Mouse (Mus musculus): ENCODE data around the gene Oxsr1. TPM values are rescaled to one million over a fixed set of nuclear protein-coding genes. Genes with fewer than 3 reads are reported as not detected.

The Oxsr1 gene
- total RNA-seq, 2 experiments from 2014 or later = 30.7 to 35.3 TPM

DNA sequence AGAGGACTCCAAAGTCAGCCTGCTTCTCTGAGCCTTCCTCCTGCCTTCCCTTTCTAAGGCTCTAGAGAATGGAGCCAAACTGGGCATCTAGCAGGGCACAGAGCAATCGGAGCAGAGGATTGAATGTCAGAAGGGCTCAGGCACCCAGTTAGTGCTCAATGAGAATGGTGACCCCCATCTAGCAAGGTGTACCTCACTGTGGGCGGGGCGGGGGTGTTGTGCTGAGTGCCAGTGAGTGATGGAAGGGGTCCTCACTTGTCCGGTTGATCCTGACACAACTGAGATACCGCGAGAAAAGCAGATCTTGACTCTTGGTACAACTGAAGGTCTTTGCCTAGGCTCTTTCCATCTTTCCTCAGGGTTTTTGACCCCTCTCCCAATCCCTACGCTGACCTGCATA is 16.9 kb upstream of the Oxsr1 start:
- DNase-seq (ENCODE audit: low spot score in 2 of 2) = no peak

DNA sequence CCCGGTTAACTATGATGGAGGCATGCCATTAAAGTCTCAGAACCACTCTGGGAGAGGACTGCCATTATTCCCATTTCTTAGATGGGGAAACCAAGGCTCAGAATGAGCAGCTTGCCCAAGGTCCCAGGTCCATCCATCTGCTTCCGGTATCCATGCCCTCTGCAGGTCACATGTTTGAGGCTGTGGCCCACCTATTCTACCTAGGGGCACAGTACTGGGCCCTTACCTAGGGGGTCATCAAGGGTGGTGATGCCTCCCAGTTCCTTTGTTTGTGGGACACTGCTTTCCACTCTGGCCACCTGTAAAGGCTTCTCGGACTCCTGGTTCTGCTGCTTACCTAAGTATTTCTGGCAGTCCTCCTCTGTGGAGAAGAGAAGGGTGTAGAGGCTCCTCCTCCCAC is 16.1 kb upstream of the Oxsr1 start:
- DNase-seq (ENCODE audit: low spot score in 2 of 2) = no peak

DNA sequence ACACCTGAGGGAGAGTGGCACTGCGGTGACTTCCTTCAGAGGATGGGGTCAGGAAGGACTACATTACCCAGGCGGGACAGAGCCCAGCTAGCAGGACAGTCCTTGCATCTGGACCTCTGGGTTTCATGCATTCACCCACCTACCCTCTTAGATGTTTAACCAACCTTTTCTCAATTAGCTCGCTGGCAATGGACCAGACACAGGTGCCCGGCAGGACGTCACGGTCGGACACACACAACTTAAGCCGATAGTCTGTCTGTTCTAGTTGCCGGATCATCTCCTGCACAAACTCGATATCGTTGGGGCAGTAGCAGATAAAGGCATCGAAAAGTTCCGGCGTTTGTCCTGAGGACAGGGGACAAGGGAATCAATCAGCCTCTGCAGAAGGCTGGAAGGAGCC is 15.6 kb upstream of the Oxsr1 start:
- no peak for DNase-seq (ENCODE audit: low spot score in 2 of 2)

DNA sequence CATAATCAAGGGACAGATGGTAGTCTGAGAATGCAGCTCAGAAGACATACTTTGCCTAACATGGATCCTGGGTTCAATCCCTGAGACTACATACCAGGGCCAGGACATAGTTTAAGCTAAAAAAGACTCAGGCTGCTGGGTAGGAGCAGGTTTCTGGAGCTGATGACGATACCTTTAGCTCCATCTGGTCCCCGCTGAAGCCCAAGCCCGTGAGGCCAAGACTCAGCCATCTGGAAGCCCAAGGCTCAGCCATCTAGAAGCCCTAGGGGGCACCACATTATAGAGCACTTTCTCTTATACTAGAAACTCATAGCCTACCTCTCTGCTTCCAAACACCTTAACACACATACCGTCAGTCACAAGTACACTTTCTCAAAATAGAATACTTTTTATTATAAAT is 13.3 kb upstream of the Oxsr1 start:
- DNase-seq (ENCODE audit: low spot score in 2 of 2) = no peak

DNA sequence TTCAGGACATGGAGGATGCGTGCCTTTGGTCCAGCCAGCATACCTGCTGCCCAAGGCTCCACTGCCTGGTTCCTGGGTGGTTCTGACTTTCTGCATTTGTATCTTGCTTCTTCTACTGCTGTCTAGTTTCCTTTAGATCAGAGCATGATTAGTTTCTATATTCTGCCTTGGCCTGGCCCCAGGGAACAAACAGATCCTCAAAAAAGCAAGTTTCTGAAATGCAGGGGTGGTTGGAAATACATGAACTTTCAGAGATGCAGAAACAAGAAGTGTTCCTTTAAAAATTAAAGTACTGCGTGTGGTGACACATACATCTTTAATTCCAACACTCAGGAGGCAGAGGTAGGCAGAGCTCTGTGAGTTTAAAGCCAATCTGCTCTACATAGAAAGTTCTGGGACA is 12.6 kb upstream of the Oxsr1 start:
- no peak for DNase-seq (ENCODE audit: low spot score in 2 of 2)

DNA sequence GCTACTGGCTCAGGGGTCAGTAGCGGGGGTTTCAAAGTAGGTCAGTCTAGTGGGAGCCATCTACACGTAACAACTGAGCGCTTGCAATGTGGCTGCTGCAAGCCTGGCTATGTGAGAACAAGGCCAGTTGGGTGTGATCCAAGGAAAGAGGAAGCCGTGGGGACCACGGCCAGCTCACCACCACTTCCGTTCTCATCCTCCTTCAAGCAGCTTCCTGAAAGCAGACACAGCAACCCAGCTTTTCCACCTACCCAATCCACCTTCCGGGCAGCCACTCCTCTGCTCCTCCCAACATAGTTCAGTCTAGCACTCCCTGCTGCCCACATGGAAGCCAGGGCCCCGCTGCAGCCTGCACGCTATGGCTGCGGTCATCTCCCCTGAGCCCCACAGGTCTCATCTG is 12.1 kb upstream of the Oxsr1 start:
- DNase-seq (ENCODE audit: low spot score in 2 of 2) = no peak

DNA sequence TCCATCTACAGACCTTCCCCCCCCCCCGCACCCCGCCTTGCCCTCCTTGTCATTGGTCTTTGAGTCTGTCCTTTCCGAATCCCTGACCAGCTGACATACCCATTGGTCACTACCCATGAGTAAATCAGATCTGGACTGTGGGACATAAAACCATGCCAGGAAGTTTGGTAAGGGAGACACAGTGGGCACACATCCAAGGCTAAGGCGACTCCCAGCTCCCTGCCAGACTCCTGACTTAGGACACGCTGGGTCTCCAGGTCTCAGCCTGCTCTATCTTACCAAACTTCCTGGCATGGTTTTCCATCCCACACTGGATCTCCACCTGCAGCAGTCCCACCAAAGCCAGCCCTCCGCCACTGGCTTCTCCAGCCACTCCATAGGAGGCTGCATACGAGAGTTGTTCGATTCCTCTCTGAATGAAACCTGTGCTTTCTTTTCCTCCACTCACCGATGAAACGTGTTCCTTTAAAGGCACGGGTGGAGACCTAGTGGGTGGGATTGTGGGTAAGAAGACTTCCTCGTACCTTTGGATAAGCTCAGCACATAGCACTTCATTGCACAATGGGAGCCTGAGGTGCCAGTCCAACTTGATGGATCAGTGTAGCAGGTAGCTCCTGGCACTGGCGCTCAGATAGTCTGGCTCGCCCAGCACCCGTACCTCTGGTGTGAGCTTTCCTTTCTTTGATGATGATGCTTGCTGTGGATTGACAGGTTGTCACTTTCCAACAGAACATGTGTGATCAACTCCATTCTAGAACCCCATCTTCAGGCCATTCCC is 8.1 kb upstream of the Oxsr1 start:
- DNase-seq (ENCODE audit: low spot score in 2 of 2) = no peak

DNA sequence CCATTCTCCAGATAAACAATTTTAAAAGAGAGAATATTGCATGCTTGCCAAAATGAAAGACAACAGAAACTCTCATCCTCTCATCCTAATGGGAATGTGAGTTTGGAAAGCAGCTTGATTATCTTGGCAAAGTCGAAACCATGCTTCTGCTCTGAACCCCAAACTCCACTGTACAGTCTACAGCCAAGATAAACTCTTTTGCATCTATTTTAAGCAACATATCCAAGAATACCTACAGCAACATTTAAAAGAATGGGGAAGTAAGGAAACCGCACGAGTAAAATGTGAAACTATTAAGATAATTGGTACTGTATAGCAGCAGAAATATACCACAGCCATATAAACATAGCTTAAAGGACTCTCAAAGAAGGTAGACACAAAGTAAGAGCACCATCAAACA is 6.3 kb upstream of the Oxsr1 start:
- DNase-seq (ENCODE audit: low spot score in 2 of 2) = no peak

DNA sequence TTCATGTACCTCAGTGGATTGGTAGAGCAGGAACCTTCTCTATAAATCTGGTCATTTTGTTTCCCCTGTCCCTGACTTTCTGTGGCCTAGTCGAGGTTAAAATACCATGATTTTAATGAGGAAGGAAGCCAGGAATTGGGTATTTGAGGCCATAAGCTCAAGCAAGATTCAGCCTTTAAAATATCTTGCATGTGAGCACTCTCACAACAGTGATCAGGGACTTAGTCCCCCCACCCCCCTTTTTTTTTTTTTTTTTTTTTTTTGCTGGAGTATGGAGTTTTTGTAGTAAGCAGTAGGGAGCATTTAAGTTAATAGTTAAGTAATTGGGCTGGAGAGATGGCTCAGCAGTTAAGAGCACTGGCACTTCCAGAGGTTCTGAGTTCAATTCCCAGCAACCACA is 1.9 kb upstream of the Oxsr1 start:
- no peak for DNase-seq (ENCODE audit: low spot score in 2 of 2)

DNA sequence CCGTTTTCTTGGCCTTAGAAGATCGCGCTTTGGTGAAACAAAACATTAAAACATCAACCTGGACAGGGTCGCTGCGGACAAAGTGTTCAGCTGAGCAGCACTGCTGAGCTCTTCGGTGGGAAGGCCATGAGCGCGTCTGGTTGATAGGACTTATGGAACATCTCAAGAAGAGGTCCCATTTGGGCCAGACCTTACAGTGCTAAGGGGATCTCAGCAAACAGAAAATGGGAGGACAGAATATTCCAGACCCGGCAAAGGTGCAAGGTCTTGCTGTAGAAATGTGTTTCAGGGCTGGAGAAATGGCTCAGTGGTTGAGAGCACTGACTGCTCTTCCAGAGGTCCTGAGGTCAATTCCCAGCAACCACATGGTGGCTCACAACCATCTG is 1.0 kb upstream of the Oxsr1 start:
- DNase-seq (ENCODE audit: low spot score in 2 of 2) = no peak

DNA sequence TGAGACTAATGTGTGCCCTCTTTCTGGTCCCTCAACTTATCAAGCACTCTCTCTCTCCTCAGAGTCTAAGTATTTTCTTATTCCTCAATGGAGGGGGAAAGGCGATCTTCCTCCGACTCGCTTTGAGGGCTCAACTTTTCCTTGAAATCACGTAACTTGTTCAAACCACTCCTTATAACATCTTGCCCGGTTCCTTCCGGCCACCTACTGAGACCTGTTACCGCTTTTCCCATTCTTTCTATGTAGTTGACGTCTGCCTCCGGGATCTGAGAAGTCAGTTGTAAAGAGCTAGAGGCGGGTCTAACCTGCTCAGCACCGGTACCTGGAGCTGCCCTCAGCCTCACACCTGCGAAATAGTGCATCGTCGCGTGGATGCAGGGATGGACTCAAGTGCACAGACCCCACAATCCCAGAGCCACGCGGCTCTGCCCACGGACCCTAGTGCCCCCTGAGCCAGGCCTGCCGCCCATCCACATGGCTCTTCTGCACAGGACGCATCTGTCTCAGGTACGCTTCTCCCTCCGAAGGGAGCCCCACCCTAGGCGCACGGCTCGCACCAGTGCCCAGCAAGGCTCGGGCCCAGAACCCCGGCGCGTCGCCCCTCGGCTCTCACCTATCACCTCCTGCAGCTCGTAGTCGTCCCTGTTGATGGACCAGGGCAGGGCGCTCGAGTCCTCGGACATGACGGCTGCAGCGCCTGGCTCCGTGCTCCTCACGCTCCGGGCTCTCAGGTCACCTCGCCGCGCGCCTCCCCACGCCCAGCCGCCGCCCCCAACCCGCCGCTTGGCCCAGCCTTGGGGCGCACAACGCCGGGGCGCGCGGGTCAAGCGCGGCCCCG is 616 bp downstream of the Oxsr1 start:
- DNase-seq (ENCODE audit: low spot score in 2 of 2) = no peak

DNA sequence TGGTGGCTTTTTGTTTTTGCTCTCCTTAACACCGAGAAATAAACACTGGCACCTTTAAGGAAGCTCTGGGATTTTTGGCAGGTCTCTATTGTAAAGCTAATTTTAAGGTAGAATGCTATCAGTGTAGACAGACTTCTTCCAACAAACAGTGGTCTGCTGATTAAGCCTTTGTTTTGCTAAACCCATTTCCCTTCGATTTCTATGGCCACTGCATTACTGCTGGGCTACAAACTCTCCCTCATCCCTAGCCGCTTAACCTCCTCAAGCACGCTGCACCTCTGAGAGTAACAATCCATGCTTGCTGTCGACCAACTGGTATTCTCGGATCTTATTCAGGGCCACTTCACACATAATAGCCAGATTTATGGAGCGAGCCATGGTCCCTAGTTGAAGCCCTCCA is 1.3 kb downstream of the Oxsr1 start:
- DNase-seq (ENCODE audit: low spot score in 2 of 2) = no peak

DNA sequence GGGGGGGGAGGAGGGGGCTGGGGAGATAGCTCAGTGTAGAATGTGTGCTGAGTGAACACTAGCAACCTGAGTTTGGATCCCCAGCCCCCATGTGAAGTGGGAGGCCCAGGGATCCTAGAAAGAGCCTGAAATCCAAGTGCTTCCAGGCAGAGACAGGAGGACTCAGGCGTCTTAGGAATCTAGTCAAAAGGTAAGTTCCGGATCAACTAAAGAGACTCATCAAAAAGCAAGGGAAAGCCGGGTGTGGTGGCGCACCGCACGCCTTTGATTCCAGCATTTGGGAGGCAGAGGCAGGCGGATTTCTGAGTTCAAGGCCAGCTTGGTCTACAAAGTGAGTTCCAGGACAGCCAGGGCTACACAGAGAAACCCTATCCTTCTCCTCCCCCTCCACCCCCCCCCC is 1.8 kb downstream of the Oxsr1 start:
- DNase-seq (ENCODE audit: low spot score in 2 of 2) = no peak

DNA sequence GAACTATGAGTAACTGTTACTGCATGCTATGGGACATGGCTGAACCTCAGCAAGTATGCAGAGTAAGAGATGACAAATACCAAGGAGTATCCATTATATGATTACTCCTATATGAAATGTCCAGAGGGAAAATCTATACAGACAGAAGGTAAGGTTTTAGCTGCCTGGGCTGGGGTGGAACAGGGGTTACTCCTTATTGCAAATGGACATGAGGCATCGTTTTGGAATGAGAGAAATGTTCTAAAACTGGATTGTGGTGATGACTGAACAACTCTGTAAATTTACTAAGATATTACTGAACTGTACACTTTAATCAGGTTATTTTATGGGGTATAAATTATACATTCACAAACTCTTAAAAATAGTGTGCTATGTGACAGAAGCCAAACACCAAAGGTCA is 3.3 kb downstream of the Oxsr1 start:
- no peak for DNase-seq (ENCODE audit: low spot score in 2 of 2)

DNA sequence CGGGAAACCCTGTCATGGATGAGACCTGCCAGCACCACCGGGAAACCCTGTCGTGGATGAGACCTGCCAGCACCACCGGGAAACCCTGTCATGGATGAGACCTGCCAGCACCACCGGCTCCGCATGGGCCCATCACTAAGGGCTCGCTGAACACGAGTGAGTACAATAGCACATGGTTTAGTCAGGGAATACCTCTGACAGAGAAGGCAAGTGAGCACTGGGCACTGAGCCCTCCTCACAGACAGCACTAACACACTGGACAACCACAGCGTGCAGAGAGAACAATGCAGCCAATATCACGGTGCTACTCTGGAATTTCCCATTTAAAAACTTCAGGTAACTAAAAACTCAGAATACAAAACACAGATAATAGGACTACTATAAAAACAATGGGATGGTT is 9.1 kb downstream of the Oxsr1 start:
- DNase-seq (ENCODE audit: low spot score in 2 of 2) = no peak

DNA sequence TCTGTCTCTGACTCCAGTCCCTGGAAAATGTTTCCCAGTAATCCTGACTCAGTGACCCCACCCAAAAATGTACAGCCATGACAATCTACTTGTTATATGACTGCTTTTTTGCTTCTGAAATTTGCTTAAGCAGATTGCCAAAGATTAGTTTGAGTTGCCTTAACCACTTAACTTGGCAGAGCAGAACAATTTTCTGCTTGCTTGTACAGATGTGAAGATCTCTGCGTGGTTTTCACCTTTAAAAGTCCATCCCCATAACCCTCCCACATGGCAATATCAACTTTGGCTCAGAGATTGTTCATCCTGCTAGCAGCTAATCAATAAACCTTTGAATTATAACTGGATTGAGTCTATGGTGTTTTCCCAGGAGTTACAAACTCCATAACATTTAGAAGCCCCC is 13.2 kb downstream of the Oxsr1 start:
- DNase-seq (ENCODE audit: low spot score in 2 of 2) = no peak

DNA sequence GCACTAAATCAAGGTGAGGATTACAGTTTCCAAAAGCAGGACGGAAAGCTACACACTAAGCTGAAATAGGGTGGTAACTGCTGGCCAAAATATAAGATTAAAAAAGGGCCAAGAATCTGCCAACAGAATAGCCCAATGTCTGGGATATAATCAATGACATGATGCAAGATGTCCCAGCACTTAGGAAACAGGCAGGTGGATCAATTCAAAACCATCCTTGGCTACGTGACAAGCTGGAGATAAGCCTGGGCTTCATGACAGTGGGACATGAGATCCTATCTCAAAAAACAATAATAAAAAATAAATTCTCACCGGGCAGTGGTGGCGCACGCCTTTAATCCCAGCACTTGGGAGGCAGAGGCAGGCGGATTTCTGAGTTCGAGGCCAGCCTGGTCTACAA is 16.4 kb downstream of the Oxsr1 start:
- DNase-seq (ENCODE audit: low spot score in 2 of 2) = no peak

DNA sequence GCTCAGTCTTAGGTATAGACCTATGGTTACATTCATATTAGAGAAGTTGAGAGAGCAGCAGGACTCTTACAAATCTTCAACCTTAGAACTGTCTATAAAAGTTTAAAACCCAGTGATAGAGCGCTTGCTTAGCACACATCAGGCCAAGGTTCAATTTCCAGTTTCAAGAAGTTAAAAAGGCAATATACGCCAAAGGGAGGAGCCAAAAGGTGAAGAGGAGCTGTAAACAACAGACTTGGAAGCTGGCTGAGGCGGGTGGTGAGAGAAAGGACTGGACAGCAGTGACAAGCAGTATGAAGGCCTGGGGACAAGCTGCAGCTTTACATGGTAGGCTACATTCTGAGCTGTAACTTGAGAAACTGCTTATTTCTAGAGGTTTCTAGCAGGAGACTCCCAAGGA is 23.7 kb downstream of the Oxsr1 start:
- no peak for DNase-seq (ENCODE audit: low spot score in 2 of 2)

DNA sequence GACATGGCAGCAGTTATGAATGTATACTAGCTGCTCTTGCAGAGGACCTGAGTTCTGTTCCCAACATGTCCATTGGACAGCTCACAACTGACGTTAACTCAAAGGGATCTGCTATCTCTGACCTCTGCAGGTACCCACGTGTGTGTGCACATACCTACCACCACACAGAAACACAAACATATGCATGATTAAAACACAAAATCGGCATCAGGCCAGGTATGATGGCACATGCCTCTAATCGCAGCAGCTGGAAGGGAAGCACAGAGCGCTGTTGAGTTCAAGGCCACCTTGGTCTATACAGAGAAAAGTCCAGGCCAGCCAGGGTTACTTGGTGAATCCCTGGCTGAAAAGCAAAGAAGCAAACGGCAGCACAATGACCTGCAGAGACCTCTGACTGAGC is 24.5 kb downstream of the Oxsr1 start:
- no peak for DNase-seq (ENCODE audit: low spot score in 2 of 2)

DNA sequence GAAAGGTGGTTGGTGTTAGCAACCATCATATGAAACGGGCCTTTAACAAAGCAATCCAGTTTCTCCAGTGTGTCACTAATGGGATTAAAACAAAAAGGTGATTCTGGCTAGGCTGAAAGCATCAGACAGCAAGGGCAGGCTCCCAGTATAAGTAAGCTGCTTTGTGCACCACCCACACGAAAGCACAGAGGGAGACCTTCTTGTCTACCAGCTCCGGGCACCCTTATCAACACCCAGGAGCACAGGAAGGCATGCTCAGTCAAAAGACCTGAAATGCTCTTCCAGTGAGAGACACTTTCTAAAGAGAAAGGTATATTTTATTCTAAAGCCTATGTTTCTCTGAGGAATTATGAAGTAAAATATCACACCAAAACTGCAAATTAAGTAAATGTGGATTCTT is 31.4 kb downstream of the Oxsr1 start:
- DNase-seq (ENCODE audit: low spot score in 2 of 2) = no peak

DNA sequence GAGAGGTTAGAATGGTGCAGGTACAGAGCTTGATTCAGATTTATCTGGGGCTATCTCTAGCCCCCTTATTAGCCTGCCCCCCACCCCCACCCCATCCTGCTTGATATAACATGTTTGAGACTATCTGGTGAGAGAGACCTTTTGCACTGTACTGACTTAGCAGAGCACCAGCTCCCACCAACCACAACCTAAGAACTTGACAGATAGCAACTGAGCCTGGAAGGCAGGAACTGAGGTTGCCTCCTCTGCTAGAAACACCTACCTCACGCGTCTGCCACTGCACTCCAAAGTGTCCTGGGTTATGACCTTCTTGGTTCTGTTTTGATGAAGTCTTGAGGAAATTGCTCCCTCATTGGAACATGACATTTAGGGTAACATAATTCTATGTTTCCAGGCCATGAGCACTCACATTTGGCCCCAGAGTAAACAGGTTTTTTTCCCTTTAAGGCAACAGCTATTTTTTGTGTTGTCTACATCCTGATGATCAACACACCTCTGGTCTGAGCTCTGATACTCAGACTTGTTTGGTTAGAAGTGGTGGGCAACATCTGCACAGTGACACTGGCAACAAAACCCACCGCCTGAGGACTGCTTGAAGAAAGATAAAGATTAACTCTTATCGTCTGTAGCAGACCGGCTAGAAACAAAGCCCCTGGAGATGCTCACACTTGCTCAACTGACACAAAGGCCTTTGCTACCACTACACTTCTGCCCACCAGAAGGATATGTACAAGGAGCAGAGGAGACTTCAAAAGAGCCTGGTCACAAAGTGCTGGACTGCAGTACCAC is 41.1 kb downstream of the Oxsr1 start:
- DNase-seq (ENCODE audit: low spot score in 2 of 2) = no peak

DNA sequence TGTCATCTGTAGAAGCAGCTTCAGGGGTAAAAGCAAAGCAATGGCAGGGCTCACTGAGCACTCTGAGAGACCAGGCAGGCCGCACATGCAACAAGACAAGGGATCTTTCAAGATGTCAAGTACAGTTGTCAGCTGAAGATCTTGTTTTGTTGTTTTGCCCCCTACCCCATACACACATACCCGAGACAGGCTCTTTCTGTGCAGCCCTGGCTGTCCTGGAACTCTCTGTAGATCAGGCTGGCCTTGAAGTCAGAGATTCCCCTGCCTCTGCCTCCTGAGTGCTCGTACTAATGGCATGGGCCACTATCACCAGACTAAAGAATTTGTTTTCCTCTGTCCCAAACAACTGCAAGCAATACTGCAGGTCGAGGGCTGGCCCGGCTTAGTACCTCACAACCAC is 44.2 kb downstream of the Oxsr1 start:
- DNase-seq (ENCODE audit: low spot score in 2 of 2) = no peak
